Mouse (Mus musculus) c-Kit-negative CD71-positive TER-119-positive erythroid progenitor cells, embryonic 14.5 days (primary cell): ENCODE results near the gene Senp6.

Experiments
- DNase-seq: peaks from one replicate; pipeline ENCODE4 v3.0.0-alpha.2; 2013; ENCODE audit warnings: low read depth, low spot score

Senp6 gene

GRCm38 (mm10) chr9:80171241-80171640 is 104.5 kb downstream of the Senp6 start:
- DNase-seq: no peak

GRCm38 (mm10) chr9:80172396-80173222 is 105.9 kb downstream of the Senp6 start:
- no peak for DNase-seq

- no peak for DNase-seq
Measured at GRCm38 (mm10) chr9:80173629-80174028, 106.9 kb downstream of the Senp6 start.

GRCm38 (mm10) chr9:80176696-80177478 is 110.2 kb downstream of the Senp6 start:
- DNase-seq: no peak

GRCm38 (mm10) chr9:80178670-80179069 is 112.0 kb downstream of the Senp6 start:
- DNase-seq: no peak

GRCm38 (mm10) chr9:80179688-80180087 is 113.0 kb downstream of the Senp6 start:
- DNase-seq: no peak

GRCm38 (mm10) chr9:80180771-80181170 is 114.1 kb downstream of the Senp6 start:
- DNase-seq: no peak

- DNase-seq: no peak
Measured at GRCm38 (mm10) chr9:80181692-80182091, 115.0 kb downstream of the Senp6 start.

- no peak for DNase-seq
Measured at GRCm38 (mm10) chr9:80184138-80184537, 117.4 kb downstream of the Senp6 start.

- DNase-seq: no peak
Measured at GRCm38 (mm10) chr9:80185737-80186136, 119.0 kb downstream of the Senp6 start.

GRCm38 (mm10) chr9:80186693-80187092 is 120.0 kb downstream of the Senp6 start:
- DNase-seq: no peak

- DNase-seq: no peak
Measured at GRCm38 (mm10) chr9:80188324-80188893, 121.7 kb downstream of the Senp6 start.

- DNase-seq: no peak
Measured at GRCm38 (mm10) chr9:80191240-80191639, 124.5 kb downstream of the Senp6 start.

- no peak for DNase-seq
Measured at GRCm38 (mm10) chr9:80192324-80192723, 125.6 kb downstream of the Senp6 start.

GRCm38 (mm10) chr9:80194446-80194845 is 127.7 kb downstream of the Senp6 start:
- no peak for DNase-seq
